Mouse (Mus musculus) ES-E14 (cell line): ENCODE measurements around the gene Cby3. TPM values are rescaled to one million over a fixed set of nuclear protein-coding genes. Genes with fewer than 3 reads are reported as not detected.
"Not testable (repeated sequence)": the region's sequence is repeated elsewhere in the genome, so short reads cannot be mapped to it uniquely, and the experiment has no call there.

Source experiments
- DNase-seq: peaks from one replicate; pipeline ENCODE4 v3.0.0-alpha.2; 2013; ENCODE audit warnings: low read depth, low spot score
- H3K27ac ChIP-seq: 2 replicates; pipeline ENCODE4 v1.5.1; 2012; ENCODE audit warnings: low read depth, mild to moderate bottlenecking, low read length, moderate library complexity, mixed read lengths; ENCODE audit not compliant: poor library complexity, insufficient read depth, severe bottlenecking
- H3K36me3 ChIP-seq: 2 replicates; pipeline ENCODE4 v1.6.1; 2012; ENCODE audit warnings: mild to moderate bottlenecking, low read length, moderate library complexity, mixed read lengths; ENCODE audit not compliant: control insufficient read depth, poor library complexity, insufficient read depth, severe bottlenecking
- H3K4me1 ChIP-seq, 2 experiments: fragments of 150-350 bp in 1 of 2; sonication (generic) in 1 of 2; 2 replicates each; pipeline ENCODE4 v1.6.1; 2012; ENCODE audit warnings: low read length in 2 of 2, mild to moderate bottlenecking in 1 of 2, mixed read lengths in 1 of 2; ENCODE audit not compliant: control insufficient read depth in 2 of 2, insufficient read depth in 2 of 2, poor library complexity in 1 of 2
- H3K4me3 ChIP-seq, 2 experiments: fragments of 150-350 bp in 1 of 2; sonication (generic) in 1 of 2; 2 replicates each; pipeline ENCODE4 v1.5.1; 2012; ENCODE audit warnings: low read length in 2 of 2, low read depth in 1 of 2, mild to moderate bottlenecking in 1 of 2, mixed read lengths in 1 of 2; ENCODE audit not compliant: insufficient read depth in 1 of 2, poor library complexity in 1 of 2, severe bottlenecking in 1 of 2
- H3K9ac ChIP-seq: 2 replicates; pipeline ENCODE4 v1.6.1; 2012; ENCODE audit warnings: low read depth, mild to moderate bottlenecking, low read length, mixed read lengths; ENCODE audit not compliant: poor library complexity, insufficient read depth, severe bottlenecking
- H3K9me3 ChIP-seq: fragments of 150-350 bp; sonication (generic); 2 replicates; pipeline ENCODE4 v1.6.1; 2012; ENCODE audit warnings: low read depth, mild to moderate bottlenecking, low read length; ENCODE audit not compliant: control insufficient read depth, insufficient read depth
- CHD2 ChIP-seq: IDR thresholded peaks from 2 replicates; pipeline ENCODE4 v1.6.1; 2014; ENCODE audit warnings: mild to moderate bottlenecking, low read depth, low read length, inconsistent platforms
- HCFC1 ChIP-seq: IDR thresholded peaks from 2 replicates; pipeline ENCODE4 v1.6.1; 2012; ENCODE audit warnings: low read length, inconsistent platforms, borderline replicate concordance; ENCODE audit not compliant: insufficient read depth
- MAFK ChIP-seq: IDR thresholded peaks from 2 replicates; pipeline ENCODE4 v1.6.1; 2014; ENCODE audit warnings: mild to moderate bottlenecking, low read depth, low read length, inconsistent platforms; ENCODE audit not compliant: insufficient read depth
- ZC3H11A ChIP-seq: IDR thresholded peaks from 2 replicates; pipeline ENCODE4 v1.6.1; 2012; ENCODE audit warnings: low read depth, mild to moderate bottlenecking, inconsistent platforms, low read length, borderline replicate concordance
- ZNF384 ChIP-seq: IDR thresholded peaks from 2 replicates; pipeline ENCODE4 v1.6.1; 2012; ENCODE audit warnings: low read depth, low read length, inconsistent platforms
- in situ Hi-C, 2 experiments: fragments of 600-800 bp; cut with MboI; formaldehyde crosslinking; loops; one replicate each; pipeline ENCODE4 v1.15.1; 2025; ENCODE audit warnings: low sequenced_read_pairs in 2 of 2, inconsistent platforms in 1 of 2; ENCODE audit not compliant: unreplicated experiment in 2 of 2
- total RNA-seq: library from RNA; depleted of rRNA; stranded (reverse); fragments of 300-350 nt; gene quantifications from 2 replicates; pipeline ENCODE4 v1.2.3, GENCODE M21; 2012; rRNA removed

Cby3 gene
- total RNA-seq: 0.54 TPM in 1 of 2 replicates, not detected in the other

DNA sequence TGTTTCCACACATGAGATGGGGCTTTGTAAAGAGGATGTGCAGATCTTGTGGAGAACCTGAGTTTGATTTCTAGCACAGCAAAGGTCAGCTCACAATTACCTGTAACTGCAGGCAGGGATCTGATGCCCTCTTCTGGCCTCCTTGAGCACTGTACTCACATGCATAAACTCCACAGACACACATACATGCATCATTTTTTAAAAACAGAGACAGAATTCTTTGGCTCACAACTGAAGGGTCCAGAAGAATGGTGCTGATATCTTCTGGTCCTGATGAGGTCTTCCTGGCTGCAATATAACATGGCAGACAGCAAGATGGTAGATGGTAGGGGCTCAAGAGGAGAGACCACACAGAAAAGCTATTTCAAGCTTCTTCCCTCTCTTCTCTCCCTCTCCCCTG, at the start of gene Cby3:
TSS of gene Cby3 (plus strand) at position 301 of the 400 bp plus-strand sequence.
- no peak for DNase-seq
- no peak within 1 kb of the TSS for H3K4me3 ChIP-seq
- H3K4me1 ChIP-seq: no peaks in the 10 kb centered on the region
- H3K9me3 ChIP-seq: no peaks in the 10 kb centered on the region
- no peak within 1 kb of the TSS for H3K9ac ChIP-seq
- no peaks in the 10 kb centered on the region; the same call in 1 of the 2 replicates for H3K36me3 ChIP-seq
- in situ Hi-C loops: no loop called here
- TF ChIP-seq HCFC1 (no peak), CHD2 (no peak), ZC3H11A (0 out of 2 replicates have a peak, but pooled peaks have one; percentile 6), ZNF384 (no peak), MAFK (no peak)
- H3K27ac ChIP-seq: no peak within 1 kb of the TSS

DNA sequence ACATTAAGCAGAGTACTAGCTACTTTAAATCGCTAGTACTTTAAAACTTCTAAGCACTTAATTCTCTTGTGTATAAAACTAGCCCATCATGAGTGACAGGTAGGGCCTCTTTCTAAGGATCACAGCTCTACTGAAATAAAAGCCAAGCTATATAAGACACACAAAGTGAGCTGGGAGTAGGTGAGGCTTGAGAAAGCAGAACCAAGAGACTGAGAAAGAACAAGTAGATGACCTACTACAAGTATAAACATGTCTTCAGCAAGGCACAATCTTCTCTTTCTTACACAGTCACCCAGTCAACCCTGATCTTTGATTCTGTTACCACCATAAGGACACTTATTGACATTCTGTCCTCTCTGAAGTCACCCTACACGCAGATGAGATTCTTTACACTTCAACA, 41.5 kb upstream of the Cby3 start:
- Histone ChIP-seq H3K27ac (no peak overlapping the region), H3K9ac (no peak overlapping the region), H3K36me3 (peaks cover 13% of the 10 kb centered on the region), H3K9me3 (no peaks in the 10 kb centered on the region), H3K4me3 (no peak overlapping the region), H3K4me1 (no peaks in the 10 kb centered on the region)
- TF ChIP-seq ZNF384 (no peak), MAFK (no peak)
- DNase-seq: no peak
- in situ Hi-C loops: no loop called here

DNA sequence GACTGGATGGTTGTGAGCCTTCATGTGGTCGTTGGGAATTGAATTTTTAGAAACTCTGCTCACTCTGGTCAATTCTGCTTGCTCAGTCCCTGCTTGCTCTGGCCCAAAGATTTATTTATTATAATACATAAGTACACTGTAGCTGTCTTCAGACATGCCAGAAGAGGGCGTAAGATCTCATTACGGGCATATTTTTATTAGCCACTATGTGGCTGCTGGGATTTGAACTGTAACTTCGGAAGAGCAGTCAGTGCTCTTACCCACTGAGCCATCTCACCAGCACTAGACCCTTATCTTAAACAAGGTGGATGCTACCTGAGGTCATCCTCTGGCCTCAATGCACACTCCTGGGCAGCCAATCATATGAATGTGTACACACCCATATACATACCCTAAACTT, 34.9 kb upstream of the Cby3 start:
- H3K36me3 ChIP-seq, H3K9me3 ChIP-seq, H3K9ac ChIP-seq, H3K4me1 ChIP-seq, H3K27ac ChIP-seq, DNase-seq, in situ Hi-C loops, H3K4me3 ChIP-seq: not testable (repeated sequence)

DNA sequence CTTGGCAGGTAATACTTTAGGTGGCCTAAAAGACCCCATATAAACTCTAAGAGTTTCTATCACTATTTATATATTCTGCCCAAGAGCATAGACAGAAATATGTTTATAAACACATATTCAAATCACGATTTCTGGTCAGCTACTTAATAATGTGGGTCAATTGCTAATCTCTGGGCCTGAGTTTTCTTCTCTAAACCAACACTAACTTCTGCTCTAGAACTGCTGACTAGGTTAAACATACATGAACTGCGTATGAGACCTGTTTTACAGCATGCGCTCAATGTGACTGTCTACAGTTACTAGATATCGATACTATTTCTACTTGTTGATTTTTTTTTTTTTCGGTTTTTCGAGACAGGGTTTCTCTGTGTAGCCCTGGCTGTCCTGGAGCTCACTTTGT, 33.0 kb upstream of the Cby3 start:
- H3K9ac ChIP-seq: no peak overlapping the region
- in situ Hi-C loops: no loop called here
- peaks cover 2 to 9% of the 10 kb centered on the region in 2 experiments; a peak in 3 of 4 replicates for H3K4me1 ChIP-seq
- no peaks in the 10 kb centered on the region for H3K9me3 ChIP-seq
- H3K27ac ChIP-seq: no peak overlapping the region
- TF ChIP-seq MAFK (peak; percentile 40; the same call in 1 of the 2 replicates), ZNF384 (no peak)
- H3K4me3 ChIP-seq: no peak overlapping the region
- H3K36me3 ChIP-seq: peaks cover 4% of the 10 kb centered on the region
- DNase-seq: no peak

DNA sequence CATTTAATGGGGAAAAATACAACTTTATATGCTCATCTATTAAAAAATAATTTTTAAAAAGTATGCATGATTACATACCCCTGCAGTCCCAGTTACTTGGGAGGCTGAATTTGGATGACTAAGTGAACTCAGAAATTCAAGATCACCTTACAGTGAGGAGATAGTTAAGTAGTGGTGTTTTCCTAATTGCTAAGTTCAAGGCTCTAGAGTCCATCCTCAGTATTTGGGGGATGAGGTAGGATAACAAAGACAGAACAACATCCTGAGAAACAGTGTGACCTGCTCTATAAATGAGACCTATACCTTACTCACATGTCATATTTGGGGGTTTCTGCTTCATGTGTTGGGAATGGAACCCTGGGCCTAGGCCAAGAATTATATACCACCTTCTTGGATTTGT, 31.9 kb upstream of the Cby3 start:
- no peak for DNase-seq
- H3K9ac ChIP-seq: no peak overlapping the region
- no peak overlapping the region for H3K4me3 ChIP-seq
- in situ Hi-C loops: no loop called here
- TF ChIP-seq CHD2: no peak
- TF ChIP-seq MAFK: no peak
- TF ChIP-seq ZC3H11A: no peak
- no peak for TF ChIP-seq HCFC1
- TF ChIP-seq ZNF384: no peak
- H3K4me1 ChIP-seq: peaks cover 2 to 9% of the 10 kb centered on the region in 2 experiments
- no peak overlapping the region for H3K27ac ChIP-seq
- H3K36me3 ChIP-seq: peaks cover 4% of the 10 kb centered on the region
- no peaks in the 10 kb centered on the region for H3K9me3 ChIP-seq
